8 mouse cellular contexts compared by ENCODE assay signal in the genomic region with DNA sequence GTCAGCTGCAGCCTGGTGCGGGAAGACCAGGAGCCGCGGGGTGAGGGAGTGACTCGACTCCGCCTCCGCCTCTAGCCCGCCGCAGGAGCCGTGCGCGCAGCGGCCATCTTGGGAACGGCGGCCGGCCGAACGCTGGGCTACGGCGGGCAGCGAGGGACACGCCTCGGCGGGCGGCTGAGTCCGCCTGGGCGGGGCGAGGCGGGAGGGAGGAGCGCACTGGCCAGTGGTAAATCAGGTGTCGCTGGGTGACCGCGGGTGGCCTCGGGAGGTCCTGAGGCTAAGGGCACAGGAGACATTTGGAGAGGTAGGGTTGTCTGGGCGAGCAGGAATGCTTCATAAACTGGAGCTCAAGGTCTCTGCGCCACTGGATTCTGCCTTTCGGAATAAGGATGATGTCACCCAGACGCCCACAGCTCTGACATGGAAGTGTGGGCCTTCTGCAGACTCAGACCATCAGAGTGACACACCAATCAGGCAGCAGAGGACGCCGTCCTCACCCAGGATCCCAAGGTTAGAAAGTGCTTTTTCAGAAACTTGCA. TPM values are rescaled to one million over a fixed set of nuclear protein-coding genes. Genes with fewer than 3 reads are reported as not detected.
A peak's percentile ranks its signal among the peaks of the same experiment; 100 is the strongest.
DNase-seq lines count a peak whose midpoint lies in the region; ATAC-seq and TF ChIP-seq lines count a peak whose summit lies in the region.

A gene (minus strand): TSS at position 134 of the 539 bp plus-strand sequence.

- peak; percentile 86 for ATAC-seq in frontal cortex, adult (ENCODE audit: low TSS enrichment)
- peak; percentile 92 for ATAC-seq in hematopoietic stem cell, adult 5-6 weeks (replicated peaks in 1 of 2; ENCODE audit: insufficient read depth in 1 of 2, low FRiP score in 2 of 2, low TSS enrichment in 1 of 2, low read depth in 1 of 2, poor library complexity in 2 of 2, severe bottlenecking in 2 of 2)
- ATAC-seq in lung, embryonic 15.5 days (ENCODE audit: borderline replicate concordance, extremely low read depth, low FRiP score, low TSS enrichment), result peak; percentile 93

- TF ChIP-seq POLR2A in olfactory bulb, adult 2 months (IDR thresholded peaks at IDR 0.05; ENCODE audit: insufficient read depth, low read depth, low read length), result peak; percentile 71
- peak; percentile 52; the same call in 1 of the 2 replicates for TF ChIP-seq POLR2A in thymus, adult 2 months (IDR thresholded peaks at IDR 0.05; ENCODE audit: control insufficient read depth, extremely low read depth, insufficient read depth, low read length, poor library complexity)

- no peaks in the 10 kb centered on the region for H3K36me3 ChIP-seq in lung, embryonic 15.5 days
- H3K36me3 ChIP-seq in thymus, adult 2 months (ENCODE audit: control insufficient read depth, insufficient read depth, low read length), result no peaks in the 10 kb centered on the region

- TF ChIP-seq CTCF in olfactory bulb, adult 2 months (IDR thresholded peaks at IDR 0.05; ENCODE audit: insufficient read depth, low read depth, low read length), result no peak
- TF ChIP-seq CTCF in thymus, adult 2 months (IDR thresholded peaks at IDR 0.05; ENCODE audit: borderline replicate concordance, control insufficient read depth, extremely low read depth, insufficient read depth, low read length, poor library complexity), result 0 out of 2 replicates have a peak, but pooled peaks have one; percentile 10

- H3K27ac ChIP-seq in lung, embryonic 15.5 days, result peak within 1 kb of the TSS; percentile 96
- H3K27ac ChIP-seq in olfactory bulb, adult 2 months (ENCODE audit: insufficient read depth, low read depth, low read length), result peak within 1 kb of the TSS; percentile 99
- peak within 1 kb of the TSS; percentile 28; the same call in 1 of the 2 replicates for H3K27ac ChIP-seq in thymus, adult 2 months (ENCODE audit: control insufficient read depth, insufficient read depth, low read length)

- H3K9ac ChIP-seq in lung, embryonic 15.5 days, result peak within 1 kb of the TSS; percentile 93

- H3K4me3 ChIP-seq in lung, embryonic 15.5 days, result peak within 1 kb of the TSS; percentile 99
- H3K4me3 ChIP-seq in olfactory bulb, adult 2 months (ENCODE audit: insufficient read depth, low read depth, low read length), result peak within 1 kb of the TSS; percentile 90
- H3K4me3 ChIP-seq in thymus, adult 2 months (ENCODE audit: control insufficient read depth, insufficient read depth, low read length), result peak within 1 kb of the TSS; percentile 84

- peak; percentile 96 for DNase-seq in Muller cell, postnatal 12 days (ENCODE audit: inconsistent ontology term)
- peak; percentile 95 for DNase-seq in cerebellum, adult 9-10 months
- DNase-seq in layer of hippocampus, adult 9-10 months (ENCODE audit: low spot score), result peak; percentile 74
- peak; percentile 85 for DNase-seq in thymus, adult 2 months

- H3K4me2 ChIP-seq in lung, embryonic 15.5 days, result peak within 1 kb of the TSS; percentile 79

- H3K27me3 ChIP-seq in lung, embryonic 15.5 days, result no peaks in the 10 kb centered on the region
- no peaks in the 10 kb centered on the region for H3K27me3 ChIP-seq in thymus, adult 2 months (ENCODE audit: control insufficient read depth, insufficient read depth, low read length)

- under 1% methylated on average over 39 of the region's 39 CpGs for WGBS in lung, embryonic 15.5 days
- under 1% methylated on average over 39 of the region's 39 CpGs for WGBS in olfactory bulb, adult 2 months
- WGBS in thymus, adult 2 months, result under 1% methylated on average over 39 of the region's 39 CpGs

- peaks cover 16% of the 10 kb centered on the region; the same call in 1 of the 2 replicates for H3K4me1 ChIP-seq in lung, embryonic 15.5 days
- peaks cover 13% of the 10 kb centered on the region for H3K4me1 ChIP-seq in olfactory bulb, adult 2 months (ENCODE audit: control insufficient read depth, insufficient read depth, low read length)
- H3K4me1 ChIP-seq in thymus, adult 2 months (replicated peaks; ENCODE audit: control insufficient read depth, insufficient read depth, low read length), result peaks cover 3% of the 10 kb centered on the region; the same call in 1 of the 2 replicates

- H3K9me3 ChIP-seq in lung, embryonic 15.5 days, result no peaks in the 10 kb centered on the region

RNA-seq across cellular contexts. Expression of the gene that starts here (rescaled TPM):
- total RNA-seq in hematopoietic stem cell, adult 5-6 weeks (2017), result 29.3 and 34.7 TPM in 2 replicates
- 44.3 and 46.1 TPM in 2 replicates for polyA plus RNA-seq in lung, embryonic 15.5 days (2015; fragmentation: Nextera tagmentation; extraction: Ambion mirVana)
- not detected in 2 replicates for polyA plus RNA-seq in olfactory bulb, adult 2 months (2012; ENCODE audit: insufficient read depth, insufficient read length, low replicate concordance, missing spikeins)
- polyA plus RNA-seq in thymus, adult 2 months (2012; rRNA removed), result 27.7 and 43.4 TPM in 2 replicates

Comparison
In these comparisons a context has a peak if more than half of its experiments do, and no peak if none do; other contexts are left out.
1. Peak in every context shown above with its lines: DNase-seq, ATAC-seq, H3K4me3 ChIP-seq and H3K27ac ChIP-seq.
2. H3K27ac ChIP-seq: peak in every context shown above with its lines; median percentile 99 in olfactory bulb, adult 2 months; 96 in lung, embryonic 15.5 days; 28 in thymus, adult 2 months.